Mouse (Mus musculus): ENCODE data around the gene Bace2.

DNA sequence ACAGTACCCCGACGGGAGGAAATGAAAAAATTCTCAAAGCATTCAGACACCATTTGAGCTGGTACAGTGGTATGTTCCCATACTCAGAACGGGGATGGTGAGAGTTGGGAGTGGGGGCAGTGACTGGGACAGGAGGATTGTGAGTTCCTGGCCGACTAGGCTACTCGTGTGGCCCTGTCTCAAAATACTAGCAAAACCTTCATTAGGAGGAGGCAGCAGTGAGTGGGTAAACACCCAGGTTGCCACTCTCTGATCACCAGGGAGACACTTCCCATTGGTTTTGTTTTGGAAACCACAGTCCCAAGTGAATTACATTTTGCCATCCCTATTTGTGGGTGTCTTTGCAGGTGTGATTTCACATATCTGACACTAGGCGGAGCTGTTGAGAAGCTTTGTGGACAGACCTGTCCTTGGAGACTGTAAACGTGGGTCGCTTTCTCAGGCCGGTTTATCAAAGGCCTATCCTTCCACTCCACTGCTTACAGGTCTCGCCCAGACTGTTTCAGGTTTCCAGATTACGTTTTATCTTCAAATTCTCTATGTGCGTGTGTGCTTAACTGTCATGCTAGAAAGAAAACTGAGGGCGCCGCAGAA, 87.2 kb downstream of the Bace2 start:
- TF ChIP-seq POLR2A (IDR thresholded peaks at IDR 0.05; ENCODE audit: insufficient read depth, low read depth, low read length) = no peak
- peak; percentile 99 for TF ChIP-seq CTCF (IDR thresholded peaks at IDR 0.05)

All from heart, adult 2 months (tissue).